Mouse (Mus musculus): Measurements from ENCODE around the gene Gm26657. TPM values are rescaled to one million over a fixed set of nuclear protein-coding genes. Genes with fewer than 3 reads are reported as not detected.
A peak's percentile ranks its signal among the peaks of the same experiment; 100 is the strongest.

Gene Gm26657
- polyA plus RNA-seq (2016; fragmentation: Nextera tagmentation; extraction: Ambion mirVana) = not detected in 2 replicates

DNA sequence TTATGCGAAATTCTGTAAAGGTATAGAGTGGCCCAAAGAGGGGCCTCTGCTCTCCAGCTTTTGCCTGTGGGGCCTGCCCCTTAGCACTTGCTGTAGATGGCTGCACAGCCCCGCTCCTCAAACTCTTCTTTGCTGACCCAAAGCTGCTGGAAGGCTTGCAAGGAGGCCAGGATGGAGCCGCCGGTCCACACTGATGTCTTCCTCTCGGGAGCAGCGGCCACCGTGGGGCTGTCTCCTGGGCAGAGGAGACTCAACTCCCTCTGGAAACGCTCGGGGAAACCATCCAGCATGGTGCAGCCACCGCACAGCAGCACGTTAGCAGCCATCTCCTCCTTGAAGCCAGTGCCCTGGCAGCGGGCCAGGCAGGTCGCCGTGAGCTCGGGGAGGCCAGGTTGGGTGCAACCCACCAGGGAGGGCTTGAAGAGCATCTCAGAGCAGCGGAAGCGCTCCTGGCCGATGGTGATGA is at the start of gene Gm26657:
TSS of gene Gm26657 (plus strand) at position 51 of the 466 bp plus-strand sequence.
- no peak within 1 kb of the TSS for H3K4me3 ChIP-seq
- no peaks in the 10 kb centered on the region for H3K27me3 ChIP-seq (replicated peaks; ENCODE audit: low read depth, poor library complexity, severe bottlenecking)
- no peak for DNase-seq (ENCODE audit: low spot score)
- H3K36me3 ChIP-seq (replicated peaks) = peaks cover 18% of the 10 kb centered on the region
- H3K9me3 ChIP-seq = no peaks in the 10 kb centered on the region
- H3K4me1 ChIP-seq = no peaks in the 10 kb centered on the region
- 92% methylated on average over 18 of the region's 18 CpGs for WGBS
- no peak within 1 kb of the TSS for H3K27ac ChIP-seq (replicated peaks)

DNA sequence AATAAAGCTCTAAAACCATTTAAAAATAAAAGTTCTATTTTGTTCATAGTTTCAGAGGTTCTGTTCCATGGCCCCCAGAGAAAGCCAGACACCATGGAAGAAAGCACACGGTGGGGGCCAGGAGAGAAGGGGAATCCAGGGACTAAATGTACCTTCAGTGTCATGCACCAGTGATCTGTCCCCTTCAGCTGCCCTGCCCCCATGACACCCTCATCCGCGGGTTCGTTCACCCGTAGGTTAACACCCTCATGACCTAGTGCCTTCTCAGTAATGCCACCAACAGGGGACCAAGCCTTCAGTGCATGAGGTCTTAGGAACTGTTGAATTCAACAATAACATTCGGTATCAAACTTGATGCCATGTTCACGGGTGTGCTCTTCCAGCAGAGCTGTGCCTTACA is 43.5 kb upstream of the Gm26657 start:
- no peaks in the 10 kb centered on the region for H3K9me3 ChIP-seq
- no peaks in the 10 kb centered on the region for H3K27me3 ChIP-seq (replicated peaks; ENCODE audit: low read depth, poor library complexity, severe bottlenecking)
- no peak overlapping the region for H3K4me3 ChIP-seq
- H3K27ac ChIP-seq (replicated peaks) = no peak overlapping the region
- no peaks in the 10 kb centered on the region for H3K4me1 ChIP-seq
- 82% methylated on average over 7 of the region's 7 CpGs for WGBS
- no peak for DNase-seq (ENCODE audit: low spot score)
- H3K36me3 ChIP-seq (replicated peaks) = no peaks in the 10 kb centered on the region

DNA sequence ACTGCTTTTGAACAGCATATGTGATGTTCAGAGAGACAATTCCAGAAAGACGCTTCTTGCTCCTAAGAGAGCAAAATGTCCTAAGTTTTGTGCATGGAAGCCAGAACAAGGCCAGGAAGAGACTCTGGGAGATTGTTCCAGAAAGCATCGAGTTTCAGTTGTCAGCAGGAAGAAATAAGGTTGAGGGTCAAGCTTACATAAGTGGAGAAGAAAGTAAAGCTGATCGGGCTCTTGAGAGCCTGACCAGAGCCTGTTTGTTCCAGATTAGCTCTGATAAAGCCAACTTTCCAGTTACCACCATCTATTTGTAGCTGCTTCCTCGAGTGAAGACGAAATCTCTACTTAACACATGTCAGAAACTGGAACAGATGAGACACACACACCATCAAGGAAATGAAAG is 41.2 kb upstream of the Gm26657 start:
- Histone ChIP-seq H3K4me3 (no peak overlapping the region), H3K4me1 (peaks cover 9% of the 10 kb centered on the region), H3K27ac (replicated peaks) (no peak overlapping the region), H3K36me3 (replicated peaks) (no peaks in the 10 kb centered on the region), H3K27me3 (replicated peaks; ENCODE audit: low read depth, poor library complexity, severe bottlenecking) (0 out of 2 replicates have a peak, but pooled peaks cover 4% of the 10 kb centered on the region), H3K9me3 (no peaks in the 10 kb centered on the region)
- DNase-seq (ENCODE audit: low spot score) = no peak
- WGBS = 58% methylated on average over 5 of the region's 5 CpGs

DNA sequence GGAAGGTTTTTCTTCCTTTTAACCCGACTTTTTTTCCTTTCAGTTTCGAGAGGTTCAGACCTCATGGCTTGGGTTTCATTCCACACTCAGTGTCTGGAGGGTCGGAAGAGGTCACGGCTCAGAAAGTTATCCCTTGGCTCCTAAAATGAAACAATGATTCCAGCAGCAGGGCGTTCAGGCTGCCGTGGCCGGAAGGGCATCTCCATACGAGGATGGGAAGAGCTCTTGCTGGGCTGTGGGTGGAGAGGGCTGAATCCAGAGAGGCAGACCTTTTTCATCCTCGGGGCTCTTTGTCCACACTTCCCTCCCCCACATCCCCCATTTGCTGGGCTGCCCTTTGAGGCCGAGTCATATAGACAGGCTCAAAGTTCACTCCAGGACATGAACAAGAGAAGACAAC is 37.6 kb upstream of the Gm26657 start:
- H3K27me3 ChIP-seq (replicated peaks; ENCODE audit: low read depth, poor library complexity, severe bottlenecking) = peaks cover 4% of the 10 kb centered on the region; the same call in 1 of the 2 replicates
- no peaks in the 10 kb centered on the region for H3K9me3 ChIP-seq
- peak overlapping the region; percentile 70 for H3K27ac ChIP-seq (replicated peaks)
- peaks cover 16% of the 10 kb centered on the region for H3K4me1 ChIP-seq
- peak; percentile 46 for DNase-seq (ENCODE audit: low spot score)
- H3K36me3 ChIP-seq (replicated peaks) = no peaks in the 10 kb centered on the region
- H3K4me3 ChIP-seq = 0 out of 2 replicates have a peak overlapping the region, but pooled peaks have one; percentile 26
- 10% methylated on average over 10 of the region's 10 CpGs for WGBS

DNA sequence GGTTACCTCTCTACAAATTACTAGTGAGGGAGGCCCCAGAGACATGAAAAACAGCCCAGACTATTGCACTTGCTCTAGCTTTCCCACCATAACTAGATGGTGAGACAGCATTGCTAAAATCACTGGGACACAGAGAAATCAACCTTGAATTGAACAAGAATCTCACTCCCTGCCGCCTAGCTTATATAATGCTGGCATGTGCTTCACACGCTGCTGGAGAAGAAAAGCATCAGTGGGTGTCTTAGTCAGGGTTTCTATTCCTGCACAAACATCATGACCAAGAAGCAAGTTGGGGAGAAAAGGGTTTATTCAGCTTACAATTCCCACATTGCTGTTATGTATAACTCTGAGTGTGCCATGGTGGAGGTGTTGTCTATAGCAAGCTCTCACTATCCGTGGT is 26.7 kb upstream of the Gm26657 start:
- Histone ChIP-seq H3K36me3 (replicated peaks) (no peaks in the 10 kb centered on the region), H3K4me1 (peaks cover 11% of the 10 kb centered on the region), H3K27ac (replicated peaks) (no peak overlapping the region), H3K4me3 (no peak overlapping the region), H3K27me3 (replicated peaks; ENCODE audit: low read depth, poor library complexity, severe bottlenecking) (no peaks in the 10 kb centered on the region), H3K9me3 (no peaks in the 10 kb centered on the region)
- WGBS = 91% methylated on average over 3 of the region's 3 CpGs
- DNase-seq (ENCODE audit: low spot score) = no peak

DNA sequence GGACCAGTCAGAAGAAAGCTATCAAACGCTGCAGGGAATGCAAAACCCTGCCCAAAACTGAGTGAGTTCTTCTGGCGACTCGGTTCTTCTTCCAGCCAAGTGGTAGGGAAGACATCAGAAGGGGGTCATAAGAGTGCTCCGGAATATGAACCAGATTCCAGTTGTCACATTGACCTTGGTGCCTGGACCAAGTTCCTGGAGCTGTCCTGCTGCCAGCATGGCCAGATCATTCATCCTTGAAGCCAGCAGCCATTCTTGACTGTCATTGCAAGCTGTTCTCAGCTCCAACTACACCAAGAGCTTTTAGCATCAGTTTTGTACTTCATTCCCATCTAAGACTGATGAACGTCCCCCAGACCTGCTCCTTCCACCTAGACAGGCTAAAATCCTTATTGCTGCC is 23.1 kb upstream of the Gm26657 start:
- H3K4me3 ChIP-seq = no peak overlapping the region
- H3K4me1 ChIP-seq = no peaks in the 10 kb centered on the region
- DNase-seq (ENCODE audit: low spot score) = no peak
- 64% methylated on average over 5 of the region's 5 CpGs for WGBS
- H3K9me3 ChIP-seq = no peaks in the 10 kb centered on the region
- no peaks in the 10 kb centered on the region for H3K27me3 ChIP-seq (replicated peaks; ENCODE audit: low read depth, poor library complexity, severe bottlenecking)
- no peaks in the 10 kb centered on the region for H3K36me3 ChIP-seq (replicated peaks)
- H3K27ac ChIP-seq (replicated peaks) = no peak overlapping the region

DNA sequence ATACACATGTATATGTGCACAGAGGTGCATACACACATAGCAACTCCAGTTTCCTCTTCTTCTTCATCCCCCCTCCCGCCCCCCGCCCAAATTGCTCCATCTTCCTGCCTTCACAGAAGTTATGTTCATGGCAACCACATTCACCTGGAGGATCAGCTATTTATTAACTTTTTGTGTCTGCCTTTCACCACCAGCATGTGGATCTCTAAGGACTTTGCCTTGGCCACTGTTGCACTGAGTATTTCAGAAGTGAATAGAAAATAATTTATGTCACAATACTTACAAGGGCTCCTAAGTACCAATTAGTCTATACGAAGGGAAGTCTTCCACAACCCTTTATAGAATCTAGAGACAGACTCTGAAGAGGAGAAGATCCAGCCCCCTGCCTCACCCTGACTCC is 21.9 kb upstream of the Gm26657 start:
- no peak overlapping the region for H3K27ac ChIP-seq (replicated peaks)
- WGBS = 93% methylated on average over 3 of the region's 3 CpGs
- no peak overlapping the region for H3K4me3 ChIP-seq
- H3K36me3 ChIP-seq (replicated peaks) = no peaks in the 10 kb centered on the region
- H3K4me1 ChIP-seq = no peaks in the 10 kb centered on the region
- H3K27me3 ChIP-seq (replicated peaks; ENCODE audit: low read depth, poor library complexity, severe bottlenecking) = no peaks in the 10 kb centered on the region
- H3K9me3 ChIP-seq = no peaks in the 10 kb centered on the region
- DNase-seq (ENCODE audit: low spot score) = no peak

DNA sequence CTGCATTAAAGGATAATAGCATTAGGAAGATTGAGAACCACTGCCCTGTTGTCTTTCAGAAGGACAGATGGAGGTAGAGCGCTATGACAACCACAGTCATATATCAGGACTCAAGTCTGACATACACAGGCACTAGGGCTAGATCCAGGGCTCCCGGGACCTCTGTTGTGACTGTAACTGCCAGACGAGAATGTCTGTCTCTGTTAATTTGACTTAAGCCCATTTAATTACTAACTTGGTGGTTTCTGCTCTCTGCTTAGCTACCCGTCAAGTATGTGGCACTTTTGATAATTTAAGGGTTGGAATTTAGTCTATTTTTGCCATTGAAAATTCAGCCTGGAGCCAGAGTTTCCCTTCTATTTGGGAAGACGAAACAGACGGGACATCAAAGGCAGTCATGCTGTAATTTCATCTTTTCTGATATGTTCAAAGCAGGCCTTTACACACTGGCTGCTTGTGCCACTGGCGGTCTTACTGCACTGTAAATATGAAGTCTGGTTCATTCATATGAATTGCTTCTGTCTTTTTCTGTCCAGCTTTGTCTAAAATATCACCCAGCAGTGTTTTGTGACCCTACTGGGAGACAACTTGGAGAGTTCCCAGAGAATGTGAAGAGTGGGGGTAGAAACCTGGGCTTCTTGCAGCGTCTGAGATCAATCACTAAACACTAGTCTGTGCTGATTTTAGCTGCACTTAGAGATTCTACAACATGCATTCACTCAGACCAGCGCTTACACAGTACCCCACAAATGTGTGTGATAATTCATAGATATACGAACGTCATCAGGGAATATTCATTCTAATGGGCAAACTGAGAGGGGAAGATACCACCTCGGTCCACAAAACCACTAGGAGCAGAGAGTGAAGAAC is 21.1 kb upstream of the Gm26657 start:
- Histone ChIP-seq H3K4me3 (no peak overlapping the region), H3K4me1 (no peaks in the 10 kb centered on the region), H3K27me3 (replicated peaks; ENCODE audit: low read depth, poor library complexity, severe bottlenecking) (no peaks in the 10 kb centered on the region), H3K27ac (replicated peaks) (no peak overlapping the region), H3K9me3 (no peaks in the 10 kb centered on the region), H3K36me3 (replicated peaks) (no peaks in the 10 kb centered on the region)
- WGBS = 76% methylated on average over 12 of the region's 12 CpGs
- no peak for DNase-seq (ENCODE audit: low spot score)

DNA sequence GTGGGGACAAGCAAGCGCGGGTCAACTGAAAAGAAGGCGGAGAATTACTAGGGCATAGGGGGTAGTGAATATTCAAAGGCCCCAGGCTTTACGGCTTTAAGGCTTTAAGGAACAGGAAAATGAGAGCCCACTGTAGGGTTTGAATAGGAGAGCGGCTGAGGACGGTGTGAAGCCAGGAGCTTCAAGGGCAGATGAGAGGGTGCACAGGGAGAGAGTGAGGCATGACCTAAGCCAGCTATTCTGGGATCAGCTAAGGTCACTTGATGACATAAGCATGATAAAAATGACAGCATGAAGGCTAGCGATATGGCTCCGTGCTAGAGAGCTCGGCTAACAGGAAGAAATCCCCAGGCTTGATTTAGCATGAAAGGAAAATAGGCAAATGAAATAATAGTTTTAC is 20.4 kb upstream of the Gm26657 start:
- H3K36me3 ChIP-seq (replicated peaks) = no peaks in the 10 kb centered on the region
- H3K27ac ChIP-seq (replicated peaks) = no peak overlapping the region
- DNase-seq (ENCODE audit: low spot score) = no peak
- no peaks in the 10 kb centered on the region for H3K27me3 ChIP-seq (replicated peaks; ENCODE audit: low read depth, poor library complexity, severe bottlenecking)
- 72% methylated on average over 9 of the region's 9 CpGs for WGBS
- no peak overlapping the region for H3K4me3 ChIP-seq
- H3K9me3 ChIP-seq = no peaks in the 10 kb centered on the region
- H3K4me1 ChIP-seq = no peaks in the 10 kb centered on the region

DNA sequence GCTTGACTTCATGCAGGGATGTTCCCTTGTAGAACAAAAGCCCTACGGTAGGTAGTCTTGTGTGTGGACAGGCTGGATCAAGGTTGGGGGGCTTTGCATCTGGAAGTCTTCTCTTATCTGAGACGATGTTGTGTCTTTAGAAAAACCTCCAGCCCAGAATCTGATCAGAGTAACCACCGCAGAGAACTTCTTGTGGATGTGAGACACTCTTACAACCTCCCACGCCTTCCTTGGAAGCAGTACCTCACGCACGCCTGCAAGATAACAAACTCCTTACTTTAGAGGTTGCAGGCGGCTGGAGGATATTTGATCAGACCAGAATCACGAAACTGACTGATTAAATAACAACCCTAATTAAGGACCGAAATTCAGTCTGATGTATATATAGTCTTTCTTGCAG is 19.5 kb upstream of the Gm26657 start:
- Histone ChIP-seq H3K4me3 (no peak overlapping the region), H3K4me1 (no peaks in the 10 kb centered on the region), H3K27me3 (replicated peaks; ENCODE audit: low read depth, poor library complexity, severe bottlenecking) (no peaks in the 10 kb centered on the region), H3K9me3 (no peaks in the 10 kb centered on the region), H3K36me3 (replicated peaks) (no peaks in the 10 kb centered on the region), H3K27ac (replicated peaks) (no peak overlapping the region)
- no peak for DNase-seq (ENCODE audit: low spot score)
- WGBS = 87% methylated on average over 9 of the region's 9 CpGs

DNA sequence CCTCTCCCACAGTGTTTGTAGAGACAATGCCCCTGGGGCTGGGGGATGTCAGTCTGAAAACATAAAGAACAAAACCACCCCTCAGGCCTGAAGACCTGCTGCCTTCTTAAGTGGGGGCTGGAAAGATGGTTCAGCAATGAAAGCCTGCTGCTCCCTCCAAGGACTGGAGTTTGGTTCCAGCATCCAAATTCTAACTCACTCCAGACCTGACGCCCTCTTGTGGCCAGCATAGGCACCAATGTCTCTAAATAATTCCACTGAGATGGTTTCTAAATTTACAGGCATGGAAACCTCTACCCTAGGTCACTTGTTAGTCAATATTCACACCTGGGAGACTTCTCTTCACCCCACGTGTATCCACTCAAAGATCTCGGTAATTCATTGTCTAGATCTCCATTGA is 18.4 kb upstream of the Gm26657 start:
- H3K27ac ChIP-seq (replicated peaks) = no peak overlapping the region
- H3K27me3 ChIP-seq (replicated peaks; ENCODE audit: low read depth, poor library complexity, severe bottlenecking) = no peaks in the 10 kb centered on the region
- DNase-seq (ENCODE audit: low spot score) = peak; percentile 39
- H3K4me1 ChIP-seq = no peaks in the 10 kb centered on the region
- H3K36me3 ChIP-seq (replicated peaks) = no peaks in the 10 kb centered on the region
- no peak overlapping the region for H3K4me3 ChIP-seq
- 28% methylated on average over 3 of the region's 3 CpGs for WGBS
- no peaks in the 10 kb centered on the region for H3K9me3 ChIP-seq

DNA sequence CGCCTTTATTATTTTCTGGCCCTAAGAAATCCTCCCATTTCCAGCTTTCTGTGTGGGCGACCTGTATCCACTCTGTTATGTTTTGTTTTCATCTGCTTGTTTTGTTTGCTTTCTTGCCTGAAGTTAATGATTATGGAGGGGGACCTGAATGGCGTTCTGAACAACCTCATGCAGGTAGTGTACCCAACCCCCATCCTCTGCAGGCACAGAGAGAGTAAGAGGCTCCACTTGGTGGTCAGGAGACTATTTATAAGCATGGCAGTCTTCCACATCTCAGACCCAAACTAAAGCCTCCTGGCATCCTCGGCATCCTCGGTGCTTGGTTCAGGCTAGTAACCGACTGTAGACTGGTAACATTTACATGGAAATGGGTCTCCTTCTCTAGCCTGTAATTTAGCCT is 17.5 kb upstream of the Gm26657 start:
- no peaks in the 10 kb centered on the region for H3K9me3 ChIP-seq
- no peak for DNase-seq (ENCODE audit: low spot score)
- 66% methylated on average over 6 of the region's 6 CpGs for WGBS
- H3K27me3 ChIP-seq (replicated peaks; ENCODE audit: low read depth, poor library complexity, severe bottlenecking) = no peaks in the 10 kb centered on the region
- H3K4me1 ChIP-seq = no peaks in the 10 kb centered on the region
- no peak overlapping the region for H3K4me3 ChIP-seq
- no peak overlapping the region for H3K27ac ChIP-seq (replicated peaks)
- H3K36me3 ChIP-seq (replicated peaks) = no peaks in the 10 kb centered on the region

DNA sequence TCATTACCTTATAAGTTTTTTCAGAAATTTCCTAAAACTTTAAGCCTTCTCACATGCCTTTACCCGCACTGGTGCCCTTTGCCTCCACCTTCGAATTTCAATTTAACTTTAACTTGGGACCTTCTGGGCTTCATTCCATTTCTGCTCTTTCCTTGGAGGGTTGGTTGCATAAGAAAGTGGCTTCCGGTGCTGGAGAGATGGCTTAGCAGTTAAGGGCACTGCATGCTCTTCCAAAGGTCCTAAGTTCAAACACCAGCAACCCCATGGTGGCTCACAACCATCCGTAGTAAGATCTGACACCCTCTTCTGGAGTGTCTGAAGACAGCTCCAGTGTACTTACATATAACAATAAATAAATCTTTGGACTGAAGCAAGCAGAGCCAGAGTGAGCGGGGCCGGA is 16.6 kb upstream of the Gm26657 start:
- Histone ChIP-seq H3K9me3 (no peaks in the 10 kb centered on the region), H3K27ac (replicated peaks) (no peak overlapping the region), H3K4me1 (no peaks in the 10 kb centered on the region), H3K27me3 (replicated peaks; ENCODE audit: low read depth, poor library complexity, severe bottlenecking) (no peaks in the 10 kb centered on the region), H3K36me3 (replicated peaks) (no peaks in the 10 kb centered on the region), H3K4me3 (no peak overlapping the region)
- 91% methylated on average over 6 of the region's 6 CpGs for WGBS
- DNase-seq (ENCODE audit: low spot score) = no peak

Measured in embryonic facial prominence, embryonic 10.5 days (tissue).